Mouse (Mus musculus): Measurements from ENCODE around the gene Chrnb2. TPM values are rescaled to one million over a fixed set of nuclear protein-coding genes. Genes with fewer than 3 reads are reported as not detected.

Gene Chrnb2
- polyA plus RNA-seq, 1 experiment: 1.6 TPM

DNA sequence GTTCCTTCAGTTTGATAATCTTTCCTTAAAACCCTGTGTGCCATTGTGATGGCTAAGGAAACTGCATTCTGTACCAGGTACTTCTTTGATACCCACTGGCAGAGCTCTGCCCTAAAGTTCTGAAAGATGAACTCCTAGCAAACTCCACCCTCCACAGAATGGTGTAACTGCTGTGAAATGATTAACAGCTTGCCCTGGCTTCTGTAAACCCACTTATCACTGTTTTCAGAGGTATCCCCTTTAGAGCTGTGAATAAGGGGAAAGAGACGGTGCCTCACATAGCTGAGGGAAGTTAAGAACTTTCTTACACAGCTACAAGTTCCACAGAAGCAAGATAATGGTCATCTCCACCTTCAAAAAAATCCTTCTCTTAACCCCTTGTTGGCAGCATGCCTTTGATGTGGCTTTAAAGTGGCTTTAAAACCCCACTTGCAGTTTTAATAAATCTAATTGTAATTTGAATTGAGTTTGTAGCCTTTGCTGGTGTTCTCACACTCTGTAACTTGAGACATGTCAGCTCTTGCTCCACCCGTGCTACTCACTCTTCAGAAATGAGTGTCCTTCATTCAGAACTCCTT lies 6.1 kb upstream of the Chrnb2 start:
- no peak overlapping the region for H3K27ac ChIP-seq (ENCODE audit: insufficient read depth, low read depth, low read length)
- no peak overlapping the region for H3K4me3 ChIP-seq (ENCODE audit: insufficient read depth, low read depth, low read length)
- no peaks in the 10 kb centered on the region for H3K36me3 ChIP-seq (ENCODE audit: control insufficient read depth, insufficient read depth, low read length)
- no peaks in the 10 kb centered on the region for H3K27me3 ChIP-seq (replicated peaks; ENCODE audit: control insufficient read depth, insufficient read depth, low read length)
- H3K4me1 ChIP-seq (ENCODE audit: control insufficient read depth, insufficient read depth, low read length): peaks cover 11% of the 10 kb centered on the region; the same call in 1 of the 2 replicates
- no peak for DNase-seq
- TF ChIP-seq POLR2A (IDR thresholded peaks at IDR 0.05; ENCODE audit: low read depth, low read length): no peak
- TF ChIP-seq CTCF (conservative IDR thresholded peaks at IDR 0.05; ENCODE audit: insufficient read depth, insufficient read length, low read depth, low read length): no peak
- WGBS: 34% methylated on average over 2 of the region's 2 CpGs

DNA sequence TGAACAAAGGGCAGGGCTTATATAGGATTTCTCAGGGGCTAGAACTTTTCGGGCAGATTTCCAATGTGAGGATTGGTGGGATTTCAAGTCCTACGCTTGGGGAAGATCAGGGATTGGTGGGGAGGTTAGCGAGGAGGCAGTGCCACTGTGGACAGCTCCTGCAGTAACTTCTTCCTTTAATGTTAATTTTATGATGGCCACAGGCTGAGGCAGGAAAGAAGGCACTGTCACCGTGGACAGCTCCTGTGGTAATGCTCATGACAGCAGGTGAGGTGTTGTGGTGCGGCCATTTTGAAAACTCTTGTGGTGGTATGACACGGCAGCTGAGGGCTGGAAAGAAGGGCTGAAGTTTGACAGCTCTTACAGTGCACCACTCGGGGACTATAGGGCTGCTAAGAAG lies 5.2 kb upstream of the Chrnb2 start:
- no peak overlapping the region for H3K27ac ChIP-seq (ENCODE audit: insufficient read depth, low read depth, low read length)
- H3K27me3 ChIP-seq (replicated peaks; ENCODE audit: control insufficient read depth, insufficient read depth, low read length): no peaks in the 10 kb centered on the region
- TF ChIP-seq POLR2A (IDR thresholded peaks at IDR 0.05; ENCODE audit: low read depth, low read length) (no peak), CTCF (conservative IDR thresholded peaks at IDR 0.05; ENCODE audit: insufficient read depth, insufficient read length, low read depth, low read length) (no peak)
- H3K36me3 ChIP-seq (ENCODE audit: control insufficient read depth, insufficient read depth, low read length): no peaks in the 10 kb centered on the region
- no peak for DNase-seq
- whole genome bisulfite sequencing: 76% methylated on average over 7 of the region's 7 CpGs
- no peak overlapping the region for H3K4me3 ChIP-seq (ENCODE audit: insufficient read depth, low read depth, low read length)
- H3K4me1 ChIP-seq (ENCODE audit: control insufficient read depth, insufficient read depth, low read length): peaks cover 8% of the 10 kb centered on the region; the same call in 1 of the 2 replicates

GRCm38 (mm10) chr3:89759786-89760185 lies 4.6 kb downstream of the Chrnb2 start:
- Histone ChIP-seq H3K27ac (ENCODE audit: insufficient read depth, low read depth, low read length) (no peak overlapping the region), H3K36me3 (ENCODE audit: control insufficient read depth, insufficient read depth, low read length) (no peaks in the 10 kb centered on the region), H3K4me3 (ENCODE audit: insufficient read depth, low read depth, low read length) (no peak overlapping the region), H3K27me3 (replicated peaks; ENCODE audit: control insufficient read depth, insufficient read depth, low read length) (no peaks in the 10 kb centered on the region), H3K4me1 (ENCODE audit: control insufficient read depth, insufficient read depth, low read length) (no peaks in the 10 kb centered on the region)
- TF ChIP-seq POLR2A (IDR thresholded peaks at IDR 0.05; ENCODE audit: low read depth, low read length) (no peak), CTCF (conservative IDR thresholded peaks at IDR 0.05; ENCODE audit: insufficient read depth, insufficient read length, low read depth, low read length) (no peak)
- 60% methylated on average over 3 of the region's 3 CpGs for WGBS
- no peak for DNase-seq

- no peak for TF ChIP-seq POLR2A (IDR thresholded peaks at IDR 0.05; ENCODE audit: low read depth, low read length)
- no peak for TF ChIP-seq CTCF (conservative IDR thresholded peaks at IDR 0.05; ENCODE audit: insufficient read depth, insufficient read length, low read depth, low read length)
- no peaks in the 10 kb centered on the region for H3K36me3 ChIP-seq (ENCODE audit: control insufficient read depth, insufficient read depth, low read length)
- H3K27me3 ChIP-seq (replicated peaks; ENCODE audit: control insufficient read depth, insufficient read depth, low read length): no peaks in the 10 kb centered on the region
- DNase-seq: no peak
- no peaks in the 10 kb centered on the region for H3K4me1 ChIP-seq (ENCODE audit: control insufficient read depth, insufficient read depth, low read length)
- no peak overlapping the region for H3K4me3 ChIP-seq (ENCODE audit: insufficient read depth, low read depth, low read length)
- H3K27ac ChIP-seq (ENCODE audit: insufficient read depth, low read depth, low read length): no peak overlapping the region
- WGBS: 60% methylated on average over 2 of the region's 2 CpGs
Measured at GRCm38 (mm10) chr3:89757851-89758250, 6.6 kb downstream of the Chrnb2 start.

DNA sequence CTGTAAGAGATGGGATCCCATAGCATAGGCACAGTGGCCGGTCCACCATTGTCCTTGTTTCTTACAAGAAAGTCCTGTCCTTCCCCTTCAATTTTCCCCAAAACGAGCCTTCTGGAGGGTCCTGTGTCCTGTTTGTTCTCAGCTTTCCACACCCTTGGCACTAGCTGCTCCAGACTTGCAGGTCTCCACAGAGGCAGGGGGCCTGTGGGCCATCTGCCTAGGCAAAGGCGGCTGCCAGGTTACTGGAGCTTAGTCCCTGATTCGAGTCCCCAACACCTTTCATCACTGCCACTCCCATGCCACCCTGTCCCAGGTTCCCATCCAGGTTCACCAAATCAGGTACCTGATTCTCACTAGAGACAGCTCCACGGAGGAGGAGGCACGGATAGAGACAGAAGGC lies 9.1 kb downstream of the Chrnb2 start:
- TF ChIP-seq CTCF (conservative IDR thresholded peaks at IDR 0.05; ENCODE audit: insufficient read depth, insufficient read length, low read depth, low read length) (no peak), POLR2A (IDR thresholded peaks at IDR 0.05; ENCODE audit: low read depth, low read length) (no peak)
- no peak for DNase-seq
- Histone ChIP-seq H3K27me3 (replicated peaks; ENCODE audit: control insufficient read depth, insufficient read depth, low read length) (no peaks in the 10 kb centered on the region), H3K4me3 (ENCODE audit: insufficient read depth, low read depth, low read length) (no peak overlapping the region), H3K4me1 (ENCODE audit: control insufficient read depth, insufficient read depth, low read length) (no peaks in the 10 kb centered on the region), H3K27ac (ENCODE audit: insufficient read depth, low read depth, low read length) (no peak overlapping the region), H3K36me3 (ENCODE audit: control insufficient read depth, insufficient read depth, low read length) (no peaks in the 10 kb centered on the region)
- 64% methylated on average over 6 of the region's 6 CpGs for WGBS

DNA sequence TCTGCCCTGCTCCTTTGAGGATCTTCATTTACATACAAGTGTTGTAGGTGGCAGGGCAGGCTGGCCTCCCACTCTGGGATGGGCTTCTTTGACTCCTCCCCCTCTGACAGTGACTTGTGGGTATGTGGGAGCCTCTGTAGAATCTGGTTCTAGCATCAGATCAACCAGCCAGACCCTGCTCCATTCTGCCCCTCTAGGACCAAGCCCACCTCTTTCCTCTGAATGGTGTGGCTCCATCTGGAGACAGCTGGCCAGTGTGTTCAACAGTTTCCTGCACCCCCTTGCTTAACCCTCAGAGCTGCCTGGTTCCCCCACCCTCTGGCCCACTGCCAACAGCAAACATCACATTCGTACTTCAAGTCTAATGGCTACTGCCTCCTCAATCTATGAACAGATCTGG lies 12.1 kb downstream of the Chrnb2 start:
- TF ChIP-seq CTCF (conservative IDR thresholded peaks at IDR 0.05; ENCODE audit: insufficient read depth, insufficient read length, low read depth, low read length): no peak
- no peak for TF ChIP-seq POLR2A (IDR thresholded peaks at IDR 0.05; ENCODE audit: low read depth, low read length)
- 36% methylated on average over 1 of the region's 1 CpGs for WGBS

DNA sequence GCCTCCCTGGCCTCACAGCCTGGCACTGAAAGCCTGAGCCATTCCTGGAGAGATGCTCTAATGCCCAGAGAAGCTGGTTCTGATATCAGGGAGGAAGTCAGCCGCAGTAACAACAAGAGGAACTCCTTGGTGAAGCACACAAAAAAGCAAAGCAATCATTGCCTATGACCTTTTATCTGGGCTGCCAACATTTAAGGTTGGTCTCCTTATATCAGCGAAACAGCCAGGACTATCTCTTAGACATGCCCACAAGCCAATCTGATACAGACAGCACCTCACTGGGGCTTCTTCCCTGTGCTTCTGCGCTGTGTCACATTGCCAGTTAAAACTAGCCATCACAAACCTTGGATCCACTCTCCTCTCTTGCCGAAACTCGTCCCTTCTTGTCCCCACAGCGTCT lies 25.9 kb downstream of the Chrnb2 start:
- Histone ChIP-seq H3K36me3 (ENCODE audit: control insufficient read depth, insufficient read depth, low read length) (no peaks in the 10 kb centered on the region; the same call in 1 of the 2 replicates), H3K27me3 (replicated peaks; ENCODE audit: control insufficient read depth, insufficient read depth, low read length) (no peaks in the 10 kb centered on the region), H3K27ac (ENCODE audit: insufficient read depth, low read depth, low read length) (no peak overlapping the region), H3K4me3 (ENCODE audit: insufficient read depth, low read depth, low read length) (no peak overlapping the region), H3K4me1 (ENCODE audit: control insufficient read depth, insufficient read depth, low read length) (no peaks in the 10 kb centered on the region)
- TF ChIP-seq POLR2A (IDR thresholded peaks at IDR 0.05; ENCODE audit: low read depth, low read length): no peak
- no peak for TF ChIP-seq CTCF (conservative IDR thresholded peaks at IDR 0.05; ENCODE audit: insufficient read depth, insufficient read length, low read depth, low read length)
- 97% methylated on average over 6 of the region's 6 CpGs for WGBS
- no peak for DNase-seq

More for the DNA sequence above, 12.1 kb downstream of the Chrnb2 start:
- Histone ChIP-seq H3K27ac (ENCODE audit: insufficient read depth, low read depth, low read length) (no peak overlapping the region), H3K36me3 (ENCODE audit: control insufficient read depth, insufficient read depth, low read length) (peaks cover 2% of the 10 kb centered on the region; the same call in 1 of the 2 replicates), H3K4me1 (ENCODE audit: control insufficient read depth, insufficient read depth, low read length) (no peaks in the 10 kb centered on the region), H3K27me3 (replicated peaks; ENCODE audit: control insufficient read depth, insufficient read depth, low read length) (no peaks in the 10 kb centered on the region), H3K4me3 (ENCODE audit: insufficient read depth, low read depth, low read length) (no peak overlapping the region)
- no peak for DNase-seq
